Mouse (Mus musculus) ES-Bruce4 (cell line): Measurements from ENCODE around the gene Trnau1ap.

Experiments used
- CTCF ChIP-seq: IDR thresholded peaks from one replicate; pipeline ENCODE4 v1.8.1; 2011; ENCODE audit warnings: low read depth, low read length
- EP300 ChIP-seq: IDR thresholded peaks from 2 replicates; pipeline ENCODE4 v1.6.1; 2011; ENCODE audit warnings: low read depth, low read length; ENCODE audit not compliant: insufficient read depth
- POLR2A ChIP-seq: IDR thresholded peaks from one replicate; pipeline ENCODE4 v1.8.1; 2011; ENCODE audit warnings: low read length; ENCODE audit not compliant: insufficient read depth

GRCm38 (mm10) chr4:132350854-132351253 is 21.5 kb upstream of the Trnau1ap start:
- TF ChIP-seq CTCF (no peak), EP300 (no peak), POLR2A (no peak)
